Comparison of ENCODE assay signal across 15 mouse cellular contexts in the genomic region with DNA sequence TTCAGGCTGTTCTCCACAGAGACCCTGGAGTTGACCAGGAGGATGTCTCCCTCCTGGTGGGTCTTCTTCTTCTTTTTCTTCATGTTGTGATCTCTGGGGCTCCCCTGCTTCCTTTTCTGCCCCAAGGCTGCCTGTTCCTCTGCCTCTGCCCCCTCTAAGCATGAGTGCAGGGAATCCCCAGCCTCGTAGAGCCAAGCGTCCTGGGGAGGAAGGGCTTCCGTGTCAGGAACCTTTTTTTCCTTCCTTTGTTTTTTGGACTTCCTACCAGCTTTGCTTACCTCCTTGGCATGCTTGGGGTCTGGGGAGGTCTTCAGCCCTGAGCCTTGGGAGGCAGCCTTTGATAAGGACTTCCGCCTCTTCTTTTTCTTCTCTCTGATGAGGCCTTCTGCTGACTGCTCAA.
"Had no signal": no experiment of that assay in that cellular context is flagged by ENCODE, and none has a peak within 500 bp of the region (broad histone marks: within the 10 kb centered on the region; RNA-seq: fewer than 3 reads in every experiment).

No protein-coding gene starts in this region.

- H3K27ac ChIP-seq: limb, embryonic 13.5 days; liver, embryonic 12.5 days; midbrain, embryonic 10.5 days; neural tube, embryonic 15.5 days had no signal

- H3K4me2 ChIP-seq: limb, embryonic 13.5 days; liver, embryonic 12.5 days; lung, embryonic 14.5 days; neural tube, embryonic 15.5 days had no signal

- H3K9ac ChIP-seq: limb, embryonic 13.5 days; liver, embryonic 12.5 days; lung, embryonic 14.5 days; neural tube, embryonic 15.5 days had no signal

- DNase-seq: kidney, postnatal 14 days; left cerebral cortex, postnatal 4 days; lung, embryonic 14.5 days; lung, postnatal 10 days; lung, postnatal 4 days; midbrain, embryonic 14.5 days; right cerebral cortex, adult 18-20 months; right cerebral cortex, postnatal 25 days; thymus, adult 18-20 months; thymus, postnatal 14 days had no signal

- ATAC-seq: liver, embryonic 12.5 days had no signal

- H3K4me3 ChIP-seq: limb, embryonic 13.5 days; liver, embryonic 12.5 days; midbrain, embryonic 10.5 days; myocyte; neural tube, embryonic 15.5 days had no signal

- H3K27me3 ChIP-seq: limb, embryonic 13.5 days; liver, embryonic 12.5 days; neural tube, embryonic 15.5 days had no signal

- H3K9me3 ChIP-seq: limb, embryonic 13.5 days; liver, embryonic 12.5 days; midbrain, embryonic 10.5 days; neural tube, embryonic 15.5 days had no signal
